Mouse (Mus musculus) stomach, embryonic 14.5 days (tissue): ENCODE data around the gene Stat4. TPM values are rescaled to one million over a fixed set of nuclear protein-coding genes. Genes with fewer than 3 reads are reported as not detected.
A peak's percentile ranks its signal among the peaks of the same experiment; 100 is the strongest.

Experiments
- ATAC-seq: fragments of 200-750 bp; cut with Nextera tagmentation; 2 replicates; pipeline ENCODE4 v1.8.0; 2017; ENCODE audit warnings: low read depth, moderate TSS enrichment; ENCODE audit not compliant: insufficient number of reproducible peaks, insufficient read depth, low FRiP score
- H3K27ac ChIP-seq: fragments of 300-500 bp; sonication (generic); 2 replicates; pipeline ENCODE4 v1.5.1; 2014; ENCODE audit warnings: mild to moderate bottlenecking, low read length, moderate library complexity, mixed read lengths
- H3K27me3 ChIP-seq: fragments of 300-500 bp; sonication (generic); 2 replicates; pipeline ENCODE4 v1.6.1; 2014; ENCODE audit warnings: low read length, control low read depth, mixed read lengths; ENCODE audit not compliant: control insufficient read depth, insufficient read depth
- H3K36me3 ChIP-seq: fragments of 300-500 bp; sonication (generic); 2 replicates; pipeline ENCODE4 v1.6.1; 2014; ENCODE audit warnings: mild to moderate bottlenecking, control low read depth, low read length, moderate library complexity, mixed read lengths; ENCODE audit not compliant: control insufficient read depth, insufficient read depth
- H3K4me1 ChIP-seq: fragments of 300-500 bp; sonication (generic); 2 replicates; pipeline ENCODE4 v1.6.1; 2014; ENCODE audit warnings: low read length, control low read depth, mixed read lengths; ENCODE audit not compliant: control insufficient read depth, insufficient read depth
- H3K4me2 ChIP-seq: fragments of 300-500 bp; sonication (generic); replicated peaks from 2 replicates; pipeline ENCODE4 v1.6.1; 2014; ENCODE audit warnings: low read depth, low read length, control low read depth
- H3K4me3 ChIP-seq: fragments of 300-500 bp; sonication (generic); 2 replicates; pipeline ENCODE4 v1.5.1; 2014; ENCODE audit warnings: low read depth, low read length, control low read depth
- H3K9ac ChIP-seq: fragments of 300-500 bp; sonication (generic); replicated peaks from 2 replicates; pipeline ENCODE4 v1.6.1; 2014; ENCODE audit warnings: low read depth, mild to moderate bottlenecking, control low read depth, low read length, moderate library complexity, mixed read lengths
- H3K9me3 ChIP-seq: fragments of 300-500 bp; sonication (generic); 2 replicates; pipeline ENCODE4 v1.6.1; 2016; ENCODE audit warnings: low read depth, low read length, control low read depth; ENCODE audit not compliant: control insufficient read depth
- WGBS: fragments of 180-500 bp; shearing (Covaris S2); extraction: QIAGEN DNeasy Blood & Tissue Kit; methylation state at CpG from one replicate; pipeline ENCODE4 v1.1.7; 2014; 5-methylcytosine and 5-hydroxymethylcytosine counted together
- polyA plus RNA-seq: library from polyadenylated mRNA; unstranded; fragments of >200 nt; fragmentation: Nextera tagmentation; extraction: Ambion mirVana; gene quantifications from 2 replicates; pipeline ENCODE4 v1.2.1, GENCODE M21; 2014

The Stat4 gene
- polyA plus RNA-seq, 1 experiment from 2014 or later = 4.4 TPM

DNA sequence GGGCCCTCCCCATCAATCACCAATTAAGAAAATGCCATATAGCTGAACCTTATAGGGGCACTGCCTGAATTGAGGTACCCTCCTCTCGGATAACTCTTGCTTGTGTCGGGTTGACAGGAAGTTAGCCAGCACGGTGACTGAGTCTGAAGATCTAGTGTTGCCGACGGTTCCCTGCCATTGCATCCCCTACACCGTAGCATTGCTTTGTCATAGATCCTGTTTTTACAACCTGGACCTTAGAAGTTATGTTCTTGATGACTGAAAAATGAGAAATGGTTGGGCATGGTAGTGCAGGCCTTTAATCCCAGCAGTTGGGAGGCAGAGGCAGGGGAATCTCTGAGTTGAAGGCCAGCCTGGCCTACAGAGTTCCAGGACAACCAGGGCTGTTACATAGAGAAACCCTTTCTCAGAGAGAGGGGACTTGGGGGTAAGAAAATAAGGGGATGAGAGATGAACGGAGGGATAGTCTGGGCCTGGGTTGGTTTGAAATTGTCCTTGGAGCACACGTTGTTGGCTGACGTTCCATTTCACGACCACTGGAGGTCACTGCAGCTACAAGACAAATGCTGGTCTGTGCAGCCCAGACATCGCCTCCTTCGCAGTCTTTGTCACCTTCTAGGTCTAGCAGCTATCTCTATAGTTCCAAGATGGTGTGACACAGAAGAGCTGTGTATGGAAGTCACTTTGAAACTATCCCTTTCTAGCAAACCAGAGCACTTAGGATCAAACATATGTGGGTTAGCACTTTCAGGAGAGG lies 159.4 kb downstream of the Stat4 start:
- H3K4me2 ChIP-seq = no peak overlapping the region
- H3K36me3 ChIP-seq = no peaks in the 10 kb centered on the region
- no peak overlapping the region for H3K9ac ChIP-seq
- H3K9me3 ChIP-seq = no peaks in the 10 kb centered on the region
- ATAC-seq = peak; percentile 60; the same call in 1 of the 2 replicates
- no peak overlapping the region for H3K4me3 ChIP-seq
- no peak overlapping the region for H3K27ac ChIP-seq
- H3K27me3 ChIP-seq = no peaks in the 10 kb centered on the region
- H3K4me1 ChIP-seq = peaks cover 5% of the 10 kb centered on the region; the same call in 1 of the 2 replicates
- 58% methylated on average over 12 of the region's 12 CpGs for WGBS

DNA sequence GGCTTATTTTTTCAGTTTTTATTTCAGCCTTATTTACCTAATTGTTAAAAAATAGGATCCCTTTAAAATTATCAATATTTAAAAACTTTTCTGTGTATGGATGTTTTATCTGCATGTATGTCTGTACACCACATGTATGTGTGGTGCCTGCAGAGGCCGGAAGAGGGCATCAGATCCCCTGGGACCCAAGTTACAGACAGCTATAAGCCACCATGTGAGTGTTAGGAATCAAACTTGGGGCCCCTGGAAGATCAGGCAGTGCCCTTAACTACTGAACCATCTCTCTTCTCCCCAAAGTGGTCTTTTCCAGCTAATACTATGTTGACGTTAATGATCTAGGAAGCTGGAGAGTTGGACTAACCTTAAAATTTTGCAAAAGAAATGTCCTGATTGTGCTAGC lies 160.5 kb downstream of the Stat4 start:
- Histone ChIP-seq H3K36me3 (no peaks in the 10 kb centered on the region; the same call in 1 of the 2 replicates), H3K9ac (no peak overlapping the region), H3K4me1 (peaks cover 5% of the 10 kb centered on the region; the same call in 1 of the 2 replicates), H3K27me3 (no peaks in the 10 kb centered on the region), H3K4me2 (no peak overlapping the region), H3K9me3 (no peaks in the 10 kb centered on the region), H3K27ac (no peak overlapping the region), H3K4me3 (no peak overlapping the region)
- WGBS = 93% methylated on average over 2 of the region's 2 CpGs
- no peak for ATAC-seq

DNA sequence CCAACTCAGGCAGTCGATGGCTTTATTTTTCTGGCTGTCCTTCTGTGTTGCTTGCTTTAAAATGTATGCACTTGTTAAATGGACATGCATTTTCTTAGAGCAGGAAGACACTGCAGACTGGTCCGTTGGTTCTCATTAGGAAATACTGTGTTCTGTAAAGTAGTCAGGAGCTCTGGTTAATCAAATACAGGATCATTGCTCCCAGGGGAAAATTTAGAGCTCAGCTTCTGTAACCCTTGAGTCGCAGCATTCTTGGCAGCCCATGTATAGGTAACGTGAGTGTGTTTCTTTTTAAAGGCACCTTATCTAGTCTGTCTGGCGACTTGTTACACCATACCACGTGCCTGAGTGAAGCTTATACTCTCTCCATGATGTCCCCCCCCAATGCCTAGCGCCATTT lies 161.2 kb downstream of the Stat4 start:
- H3K4me3 ChIP-seq = no peak overlapping the region
- no peaks in the 10 kb centered on the region for H3K27me3 ChIP-seq
- ATAC-seq = no peak
- 72% methylated on average over 7 of the region's 7 CpGs for WGBS
- peaks cover 5% of the 10 kb centered on the region; the same call in 1 of the 2 replicates for H3K4me1 ChIP-seq
- H3K27ac ChIP-seq = no peak overlapping the region
- no peak overlapping the region for H3K4me2 ChIP-seq
- H3K9ac ChIP-seq = no peak overlapping the region
- no peaks in the 10 kb centered on the region; the same call in 1 of the 2 replicates for H3K36me3 ChIP-seq
- H3K9me3 ChIP-seq = no peaks in the 10 kb centered on the region

DNA sequence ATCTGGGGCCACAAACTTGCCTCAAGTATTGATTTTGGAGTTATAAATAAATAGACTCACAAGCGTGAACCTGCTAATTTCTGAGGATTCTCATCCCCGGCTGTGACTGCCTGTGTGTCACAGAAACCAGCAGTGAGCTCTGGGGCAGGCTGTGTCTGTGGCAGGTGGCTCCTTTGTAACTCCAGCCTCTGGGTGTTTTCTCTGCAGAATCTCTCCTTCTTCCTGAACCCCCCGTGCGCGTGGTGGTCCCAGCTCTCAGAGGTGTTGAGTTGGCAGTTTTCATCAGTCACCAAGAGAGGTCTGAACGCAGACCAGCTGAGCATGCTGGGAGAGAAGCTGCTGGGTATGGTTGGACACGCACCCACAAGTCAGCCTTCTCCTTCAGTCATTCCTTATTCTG lies 161.7 kb downstream of the Stat4 start:
- no peak for ATAC-seq
- H3K4me2 ChIP-seq = no peak overlapping the region
- H3K9me3 ChIP-seq = no peaks in the 10 kb centered on the region

DNA sequence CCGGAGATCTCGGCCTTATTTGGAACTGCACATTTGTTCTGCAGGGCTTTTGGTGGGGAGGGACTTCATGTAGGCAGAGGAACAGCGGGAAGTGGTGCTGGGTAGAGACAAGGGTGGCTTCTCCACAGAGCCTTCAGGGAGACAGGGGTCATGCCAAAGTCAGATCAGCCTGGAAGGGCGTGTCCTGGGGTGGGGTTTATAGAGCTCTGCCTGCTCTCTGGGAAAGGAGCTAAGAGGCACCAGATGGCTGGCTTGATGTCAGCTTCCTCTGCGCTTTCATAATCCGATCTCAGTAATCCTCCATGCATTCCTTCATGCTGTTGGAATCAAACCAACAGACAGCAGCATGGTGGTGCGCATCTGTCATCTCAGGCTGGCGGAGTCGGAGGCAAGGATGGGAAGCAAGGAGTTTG lies 163.0 kb downstream of the Stat4 start:
- ATAC-seq = peak; percentile 38; the same call in 1 of the 2 replicates
- Histone ChIP-seq H3K27me3 (no peaks in the 10 kb centered on the region), H3K27ac (no peak overlapping the region), H3K9ac (no peak overlapping the region), H3K4me3 (no peak overlapping the region), H3K4me2 (no peak overlapping the region), H3K36me3 (no peaks in the 10 kb centered on the region; the same call in 1 of the 2 replicates), H3K9me3 (no peaks in the 10 kb centered on the region), H3K4me1 (peaks cover 5% of the 10 kb centered on the region; the same call in 1 of the 2 replicates)
- 33% methylated on average over 9 of the region's 9 CpGs for WGBS

More for the DNA sequence above, 161.7 kb downstream of the Stat4 start:
- 79% methylated on average over 7 of the region's 7 CpGs for WGBS
- no peak overlapping the region for H3K27ac ChIP-seq
- no peaks in the 10 kb centered on the region; the same call in 1 of the 2 replicates for H3K36me3 ChIP-seq
- H3K27me3 ChIP-seq = no peaks in the 10 kb centered on the region
- no peak overlapping the region for H3K4me3 ChIP-seq
- H3K9ac ChIP-seq = no peak overlapping the region
- peaks cover 5% of the 10 kb centered on the region; the same call in 1 of the 2 replicates for H3K4me1 ChIP-seq

DNA sequence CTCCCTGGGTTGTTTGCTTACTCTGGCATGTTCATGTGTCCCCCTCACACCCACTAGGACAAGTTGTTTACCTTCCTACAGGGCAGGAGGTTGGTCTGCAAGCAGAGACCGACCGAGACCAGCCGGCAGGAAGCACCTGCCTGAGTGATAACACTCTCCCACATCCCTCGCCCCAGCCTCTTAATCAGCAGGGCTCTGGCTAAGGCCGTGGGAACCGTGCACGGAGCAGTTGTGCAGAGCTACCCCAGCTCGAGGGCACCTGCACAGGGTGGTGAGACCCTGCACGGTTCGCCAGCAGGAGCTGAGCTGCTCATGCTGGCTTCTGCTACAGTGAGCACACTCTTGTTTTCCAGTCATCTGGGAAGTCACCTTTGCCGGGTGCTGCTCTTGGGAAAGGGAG lies 163.7 kb downstream of the Stat4 start:
- ATAC-seq = peak; percentile 66
- no peak overlapping the region for H3K4me3 ChIP-seq
- 34% methylated on average over 11 of the region's 11 CpGs for WGBS

DNA sequence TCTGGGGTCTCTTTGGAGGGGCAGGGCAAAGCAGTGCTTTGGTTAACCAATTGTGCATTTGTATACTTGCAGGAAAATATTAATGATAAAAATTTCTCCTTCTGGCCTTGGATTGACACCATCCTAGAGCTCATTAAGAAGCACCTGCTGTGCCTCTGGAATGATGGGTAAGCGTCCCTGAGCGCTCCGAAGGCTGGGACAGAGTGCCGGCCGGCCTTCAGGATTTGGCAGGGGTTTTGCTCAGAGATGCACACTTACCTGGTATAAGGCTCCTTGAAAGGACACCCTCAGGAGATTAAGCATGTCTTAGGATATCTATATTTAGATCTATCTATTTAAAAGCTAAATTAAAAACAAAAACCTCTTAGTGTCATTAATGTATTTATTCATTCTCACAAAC lies 164.2 kb downstream of the Stat4 start:
- Histone ChIP-seq H3K4me1 (peaks cover 5% of the 10 kb centered on the region; the same call in 1 of the 2 replicates), H3K4me3 (no peak overlapping the region), H3K27me3 (no peaks in the 10 kb centered on the region), H3K27ac (no peak overlapping the region), H3K9me3 (no peaks in the 10 kb centered on the region), H3K36me3 (no peaks in the 10 kb centered on the region; the same call in 1 of the 2 replicates), H3K4me2 (no peak overlapping the region), H3K9ac (no peak overlapping the region)
- no peak for ATAC-seq
- WGBS = 96% methylated on average over 5 of the region's 5 CpGs

More for the DNA sequence above, 163.7 kb downstream of the Stat4 start:
- Histone ChIP-seq H3K36me3 (no peaks in the 10 kb centered on the region; the same call in 1 of the 2 replicates), H3K9ac (no peak overlapping the region), H3K4me1 (peaks cover 5% of the 10 kb centered on the region; the same call in 1 of the 2 replicates), H3K27ac (no peak overlapping the region), H3K27me3 (no peaks in the 10 kb centered on the region), H3K9me3 (no peaks in the 10 kb centered on the region), H3K4me2 (no peak overlapping the region)

DNA sequence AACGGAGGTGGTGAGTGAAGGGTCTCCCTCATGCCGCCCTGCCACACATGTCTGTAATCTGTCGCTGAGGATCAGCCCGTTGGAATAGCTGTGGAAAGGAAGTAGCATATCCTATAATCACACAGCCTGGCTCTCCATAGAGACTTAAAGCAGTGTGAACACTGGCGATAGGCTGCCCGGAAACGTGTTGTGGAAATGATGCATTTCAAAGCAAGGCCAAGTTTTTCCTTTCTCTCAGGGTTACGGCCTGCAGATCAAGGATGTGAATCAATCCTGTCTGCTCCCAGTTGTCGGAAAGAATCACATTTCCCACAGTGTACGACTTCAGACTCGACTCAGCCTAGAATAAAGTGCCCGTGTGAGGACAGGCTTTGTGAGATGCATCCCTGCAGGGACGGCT lies 165.4 kb downstream of the Stat4 start:
- Histone ChIP-seq H3K9me3 (no peaks in the 10 kb centered on the region), H3K9ac (no peak overlapping the region), H3K27me3 (no peaks in the 10 kb centered on the region), H3K36me3 (no peaks in the 10 kb centered on the region; the same call in 1 of the 2 replicates), H3K4me3 (no peak overlapping the region), H3K4me1 (peaks cover 5% of the 10 kb centered on the region; the same call in 1 of the 2 replicates), H3K4me2 (no peak overlapping the region), H3K27ac (no peak overlapping the region)
- no peak for ATAC-seq
- WGBS = 74% methylated on average over 13 of the region's 13 CpGs
